Mouse (Mus musculus) embryonic facial prominence, embryonic 10.5 days (tissue): Measurements from ENCODE around the gene Rab11fip2. TPM values are rescaled to one million over a fixed set of nuclear protein-coding genes. Genes with fewer than 3 reads are reported as not detected.

Experiments
- DNase-seq: peaks from one replicate; pipeline ENCODE4 v3.0.0-alpha.2; 2017; ENCODE audit warnings: low spot score
- H3K27ac ChIP-seq: fragments of 300-500 bp; sonication (generic); replicated peaks from 2 replicates; pipeline ENCODE4 v1.5.1; 2016; ENCODE audit warnings: mild to moderate bottlenecking
- H3K27me3 ChIP-seq: fragments of 300-500 bp; sonication (generic); replicated peaks from 2 replicates; pipeline ENCODE4 v1.6.1; 2016; ENCODE audit warnings: low read depth, mild to moderate bottlenecking; ENCODE audit not compliant: poor library complexity, severe bottlenecking
- H3K36me3 ChIP-seq: fragments of 300-500 bp; sonication (generic); replicated peaks from 2 replicates; pipeline ENCODE4 v1.6.1; 2016; ENCODE audit warnings: mild to moderate bottlenecking, moderate library complexity
- H3K4me1 ChIP-seq: fragments of 300-500 bp; sonication (generic); 2 replicates; pipeline ENCODE4 v1.6.1; 2016
- H3K4me3 ChIP-seq: fragments of 300-500 bp; sonication (generic); 2 replicates; pipeline ENCODE4 v1.5.1; 2016; ENCODE audit warnings: mild to moderate bottlenecking, moderate library complexity
- H3K9me3 ChIP-seq: fragments of 300-500 bp; sonication (generic); 2 replicates; pipeline ENCODE4 v1.6.1; 2016; ENCODE audit warnings: mild to moderate bottlenecking
- WGBS: fragments of 180-500 bp; shearing (Covaris S2); methylation state at CpG from one replicate; pipeline ENCODE4 v1.1.7; 2016; 5-methylcytosine and 5-hydroxymethylcytosine counted together
- polyA plus RNA-seq: library from polyadenylated mRNA; unstranded; fragments of >200 nt; fragmentation: Nextera tagmentation; extraction: Ambion mirVana; gene quantifications from 2 replicates; pipeline ENCODE4 v1.2.1, GENCODE M21; 2016

The Rab11fip2 gene
- polyA plus RNA-seq, 1 experiment from 2014 or later: 3.0 TPM

GRCm38 (mm10) chr19:59905296-59906081 is 38.0 kb downstream of the Rab11fip2 start:
- H3K4me1 ChIP-seq: no peaks in the 10 kb centered on the region
- no peaks in the 10 kb centered on the region for H3K27me3 ChIP-seq
- no peak overlapping the region for H3K4me3 ChIP-seq
- no peak overlapping the region for H3K27ac ChIP-seq
- no peaks in the 10 kb centered on the region for H3K9me3 ChIP-seq
- peaks cover 23% of the 10 kb centered on the region for H3K36me3 ChIP-seq
- no peak for DNase-seq
- 59% methylated on average over 1 of the region's 1 CpGs for WGBS

GRCm38 (mm10) chr19:59899965-59900364 is 43.5 kb downstream of the Rab11fip2 start:
- Histone ChIP-seq H3K4me3 (no peak overlapping the region), H3K4me1 (no peaks in the 10 kb centered on the region), H3K9me3 (no peaks in the 10 kb centered on the region), H3K27ac (no peak overlapping the region), H3K27me3 (no peaks in the 10 kb centered on the region), H3K36me3 (0 out of 2 replicates have a peak, but pooled peaks cover 8% of the 10 kb centered on the region)
- WGBS: 90% methylated on average over 4 of the region's 4 CpGs
- no peak for DNase-seq

GRCm38 (mm10) chr19:59898301-59898700 is 45.2 kb downstream of the Rab11fip2 start:
- H3K27ac ChIP-seq: no peak overlapping the region
- no peak overlapping the region for H3K4me3 ChIP-seq
- H3K36me3 ChIP-seq: 0 out of 2 replicates have a peak, but pooled peaks cover 5% of the 10 kb centered on the region
- no peaks in the 10 kb centered on the region for H3K27me3 ChIP-seq
- 92% methylated on average over 4 of the region's 4 CpGs for WGBS
- DNase-seq: no peak
- no peaks in the 10 kb centered on the region for H3K4me1 ChIP-seq
- H3K9me3 ChIP-seq: no peaks in the 10 kb centered on the region

- no peaks in the 10 kb centered on the region for H3K27me3 ChIP-seq
- no peaks in the 10 kb centered on the region for H3K36me3 ChIP-seq
- no peak overlapping the region for H3K27ac ChIP-seq
- 84% methylated on average over 4 of the region's 4 CpGs for WGBS
- H3K9me3 ChIP-seq: no peaks in the 10 kb centered on the region
- H3K4me3 ChIP-seq: no peak overlapping the region
- no peak for DNase-seq
- peaks cover 33% of the 10 kb centered on the region for H3K4me1 ChIP-seq
Observed at GRCm38 (mm10) chr19:59889383-59889782, 54.1 kb downstream of the Rab11fip2 start.

- Histone ChIP-seq H3K27ac (no peak overlapping the region), H3K9me3 (no peaks in the 10 kb centered on the region), H3K4me3 (no peak overlapping the region), H3K36me3 (no peaks in the 10 kb centered on the region), H3K4me1 (peaks cover 33% of the 10 kb centered on the region), H3K27me3 (no peaks in the 10 kb centered on the region)
- 92% methylated on average over 2 of the region's 2 CpGs for WGBS
- no peak for DNase-seq
Observed at GRCm38 (mm10) chr19:59888846-59889245, 54.6 kb downstream of the Rab11fip2 start.

GRCm38 (mm10) chr19:59887866-59888265 is 55.6 kb downstream of the Rab11fip2 start:
- peaks cover 33% of the 10 kb centered on the region for H3K4me1 ChIP-seq
- H3K36me3 ChIP-seq: no peaks in the 10 kb centered on the region
- H3K4me3 ChIP-seq: no peak overlapping the region
- no peaks in the 10 kb centered on the region for H3K9me3 ChIP-seq
- H3K27ac ChIP-seq: no peak overlapping the region
- 32% methylated on average over 2 of the region's 2 CpGs for WGBS
- H3K27me3 ChIP-seq: no peaks in the 10 kb centered on the region
- DNase-seq: no peak

- no peak for DNase-seq
- H3K4me3 ChIP-seq: no peak overlapping the region
- no peaks in the 10 kb centered on the region for H3K9me3 ChIP-seq
- 78% methylated on average over 2 of the region's 2 CpGs for WGBS
- peaks cover 25% of the 10 kb centered on the region for H3K4me1 ChIP-seq
- H3K27me3 ChIP-seq: no peaks in the 10 kb centered on the region
- H3K36me3 ChIP-seq: no peaks in the 10 kb centered on the region
- no peak overlapping the region for H3K27ac ChIP-seq
Observed at GRCm38 (mm10) chr19:59885301-59885700, 58.2 kb downstream of the Rab11fip2 start.

- Histone ChIP-seq H3K9me3 (no peaks in the 10 kb centered on the region), H3K27me3 (no peaks in the 10 kb centered on the region), H3K4me1 (no peaks in the 10 kb centered on the region), H3K36me3 (no peaks in the 10 kb centered on the region), H3K4me3 (no peak overlapping the region), H3K27ac (no peak overlapping the region)
- WGBS: 88% methylated on average over 2 of the region's 2 CpGs
- DNase-seq: no peak
Observed at GRCm38 (mm10) chr19:59877238-59877637, 66.2 kb downstream of the Rab11fip2 start.

- DNase-seq: no peak
- WGBS: 77% methylated on average over 9 of the region's 9 CpGs
Observed at GRCm38 (mm10) chr19:59866666-59867065, 76.8 kb downstream of the Rab11fip2 start.

GRCm38 (mm10) chr19:59862423-59862822 is 81.0 kb downstream of the Rab11fip2 start:
- DNase-seq: no peak
- H3K27ac ChIP-seq: no peak overlapping the region
- peaks cover 33% of the 10 kb centered on the region for H3K4me1 ChIP-seq
- H3K27me3 ChIP-seq: no peaks in the 10 kb centered on the region
- no peaks in the 10 kb centered on the region for H3K36me3 ChIP-seq
- no peaks in the 10 kb centered on the region for H3K9me3 ChIP-seq
- H3K4me3 ChIP-seq: no peak overlapping the region

More at GRCm38 (mm10) chr19:59866666-59867065, 76.8 kb downstream of the Rab11fip2 start:
- Histone ChIP-seq H3K36me3 (no peaks in the 10 kb centered on the region), H3K4me1 (peaks cover 27% of the 10 kb centered on the region), H3K4me3 (no peak overlapping the region), H3K9me3 (no peaks in the 10 kb centered on the region), H3K27ac (no peak overlapping the region), H3K27me3 (no peaks in the 10 kb centered on the region)

GRCm38 (mm10) chr19:59860799-59861198 is 82.7 kb downstream of the Rab11fip2 start:
- 72% methylated on average over 3 of the region's 3 CpGs for WGBS
- Histone ChIP-seq H3K9me3 (no peaks in the 10 kb centered on the region), H3K36me3 (no peaks in the 10 kb centered on the region), H3K4me1 (peaks cover 28% of the 10 kb centered on the region), H3K4me3 (no peak overlapping the region), H3K27ac (no peak overlapping the region), H3K27me3 (no peaks in the 10 kb centered on the region)
- DNase-seq: no peak

- 82% methylated on average over 3 of the region's 3 CpGs for WGBS
- H3K36me3 ChIP-seq: no peaks in the 10 kb centered on the region
- no peak for DNase-seq
- 0 out of 2 replicates have a peak, but pooled peaks cover 4% of the 10 kb centered on the region for H3K27me3 ChIP-seq
- no peak overlapping the region for H3K4me3 ChIP-seq
- H3K9me3 ChIP-seq: no peaks in the 10 kb centered on the region
- no peak overlapping the region for H3K27ac ChIP-seq
- H3K4me1 ChIP-seq: peaks cover 19% of the 10 kb centered on the region
Observed at GRCm38 (mm10) chr19:59853061-59853460, 90.4 kb downstream of the Rab11fip2 start.
